Mouse (Mus musculus): ENCODE results near the gene Tcp11. TPM values are rescaled to one million over a fixed set of nuclear protein-coding genes. Genes with fewer than 3 reads are reported as not detected.

The Tcp11 gene
- polyA plus RNA-seq, 1 experiment from 2014 or later, result 2.1 TPM

- no peak overlapping the region for H3K4me3 ChIP-seq
- ATAC-seq (ENCODE audit: insufficient number of reproducible peaks, insufficient read depth, low FRiP score, low TSS enrichment, low read depth), result no peak
- no peak overlapping the region for H3K4me2 ChIP-seq
- no peak overlapping the region for H3K9ac ChIP-seq
- H3K4me1 ChIP-seq, result peaks cover 30% of the 10 kb centered on the region
- H3K9me3 ChIP-seq, result no peaks in the 10 kb centered on the region
- H3K36me3 ChIP-seq, result no peaks in the 10 kb centered on the region
- no peaks in the 10 kb centered on the region; the same call in 1 of the 2 replicates for H3K27me3 ChIP-seq
- no peak overlapping the region for H3K27ac ChIP-seq
- 68% methylated on average over 13 of the region's 13 CpGs for WGBS
Observed at GRCm38 (mm10) chr17:28082863-28083262, 2.4 kb upstream of the Tcp11 start.

- H3K36me3 ChIP-seq, result no peaks in the 10 kb centered on the region
- H3K4me2 ChIP-seq, result no peak overlapping the region
- peaks cover 24% of the 10 kb centered on the region for H3K4me1 ChIP-seq
- H3K4me3 ChIP-seq, result no peak overlapping the region
- no peak overlapping the region for H3K9ac ChIP-seq
- no peaks in the 10 kb centered on the region; the same call in 1 of the 2 replicates for H3K27me3 ChIP-seq
- no peak for ATAC-seq (ENCODE audit: insufficient number of reproducible peaks, insufficient read depth, low FRiP score, low TSS enrichment, low read depth)
- H3K27ac ChIP-seq, result no peak overlapping the region
- no peaks in the 10 kb centered on the region for H3K9me3 ChIP-seq
- 89% methylated on average over 7 of the region's 7 CpGs for WGBS
Observed at GRCm38 (mm10) chr17:28081856-28082255, 1.4 kb upstream of the Tcp11 start.

GRCm38 (mm10) chr17:28081385-28081784, 946 bp upstream of the Tcp11 start:
- Histone ChIP-seq H3K4me2 (no peak overlapping the region), H3K27me3 (no peaks in the 10 kb centered on the region; the same call in 1 of the 2 replicates), H3K9me3 (no peaks in the 10 kb centered on the region), H3K4me1 (peaks cover 24% of the 10 kb centered on the region), H3K36me3 (no peaks in the 10 kb centered on the region), H3K4me3 (no peak overlapping the region), H3K9ac (no peak overlapping the region), H3K27ac (no peak overlapping the region)
- 53% methylated on average over 9 of the region's 9 CpGs for WGBS
- no peak for ATAC-seq (ENCODE audit: insufficient number of reproducible peaks, insufficient read depth, low FRiP score, low TSS enrichment, low read depth)

GRCm38 (mm10) chr17:28080817-28081165, 352 bp upstream of the Tcp11 start:
- Histone ChIP-seq H3K27ac (0 out of 2 replicates have a peak overlapping the region, but pooled peaks have one; percentile 11), H3K4me3 (peak overlapping the region; percentile 66), H3K9ac (no peak overlapping the region), H3K4me1 (peaks cover 21% of the 10 kb centered on the region), H3K9me3 (no peaks in the 10 kb centered on the region), H3K4me2 (peak overlapping the region; percentile 99), H3K27me3 (no peaks in the 10 kb centered on the region; the same call in 1 of the 2 replicates), H3K36me3 (no peaks in the 10 kb centered on the region)
- WGBS, result 19% methylated on average over 9 of the region's 9 CpGs
- ATAC-seq (ENCODE audit: insufficient number of reproducible peaks, insufficient read depth, low FRiP score, low TSS enrichment, low read depth), result no peak; the same call in 1 of the 2 replicates

GRCm38 (mm10) chr17:28079618-28080017, 821 bp downstream of the Tcp11 start:
- Histone ChIP-seq H3K4me1 (peaks cover 19% of the 10 kb centered on the region), H3K9me3 (no peaks in the 10 kb centered on the region), H3K4me3 (peak overlapping the region; percentile 66), H3K36me3 (no peaks in the 10 kb centered on the region), H3K27me3 (no peaks in the 10 kb centered on the region; the same call in 1 of the 2 replicates), H3K9ac (peak overlapping the region; percentile 75), H3K4me2 (peak overlapping the region; percentile 99), H3K27ac (no peak overlapping the region)
- WGBS, result under 1% methylated on average over 25 of the region's 25 CpGs
- peak; percentile 26; the same call in 1 of the 2 replicates for ATAC-seq (ENCODE audit: insufficient number of reproducible peaks, insufficient read depth, low FRiP score, low TSS enrichment, low read depth)

- 81% methylated on average over 9 of the region's 9 CpGs for WGBS
- no peak overlapping the region for H3K4me2 ChIP-seq
- no peaks in the 10 kb centered on the region for H3K36me3 ChIP-seq
- peaks cover 10% of the 10 kb centered on the region; the same call in 1 of the 2 replicates for H3K4me1 ChIP-seq
- H3K27ac ChIP-seq, result no peak overlapping the region
- no peak for ATAC-seq (ENCODE audit: insufficient number of reproducible peaks, insufficient read depth, low FRiP score, low TSS enrichment, low read depth)
- H3K9ac ChIP-seq, result no peak overlapping the region
- no peaks in the 10 kb centered on the region for H3K9me3 ChIP-seq
- H3K4me3 ChIP-seq, result no peak overlapping the region
- H3K27me3 ChIP-seq, result no peaks in the 10 kb centered on the region; the same call in 1 of the 2 replicates
Observed at GRCm38 (mm10) chr17:28078028-28078427, 2.4 kb downstream of the Tcp11 start.

- Histone ChIP-seq H3K27me3 (no peaks in the 10 kb centered on the region; the same call in none of the 2 replicates), H3K4me3 (no peak overlapping the region), H3K36me3 (no peaks in the 10 kb centered on the region), H3K9ac (no peak overlapping the region), H3K27ac (no peak overlapping the region), H3K4me1 (peaks cover 1% of the 10 kb centered on the region; the same call in 1 of the 2 replicates), H3K4me2 (no peak overlapping the region), H3K9me3 (no peaks in the 10 kb centered on the region)
- ATAC-seq (ENCODE audit: insufficient number of reproducible peaks, insufficient read depth, low FRiP score, low TSS enrichment, low read depth), result no peak
- WGBS, result 62% methylated on average over 7 of the region's 7 CpGs
Observed at GRCm38 (mm10) chr17:28074486-28074885, 6.0 kb downstream of the Tcp11 start.

GRCm38 (mm10) chr17:28072730-28073129, 7.7 kb downstream of the Tcp11 start:
- Histone ChIP-seq H3K4me2 (no peak overlapping the region), H3K4me3 (no peak overlapping the region), H3K27me3 (no peaks in the 10 kb centered on the region; the same call in none of the 2 replicates), H3K36me3 (no peaks in the 10 kb centered on the region), H3K4me1 (peaks cover 6% of the 10 kb centered on the region; the same call in 1 of the 2 replicates), H3K9me3 (no peaks in the 10 kb centered on the region), H3K27ac (no peak overlapping the region), H3K9ac (no peak overlapping the region)
- no peak for ATAC-seq (ENCODE audit: insufficient number of reproducible peaks, insufficient read depth, low FRiP score, low TSS enrichment, low read depth)
- 85% methylated on average over 2 of the region's 2 CpGs for WGBS

- Histone ChIP-seq H3K4me2 (no peak overlapping the region), H3K27ac (no peak overlapping the region), H3K36me3 (no peaks in the 10 kb centered on the region), H3K4me1 (peaks cover 9% of the 10 kb centered on the region; the same call in 1 of the 2 replicates), H3K4me3 (no peak overlapping the region), H3K9ac (no peak overlapping the region), H3K9me3 (no peaks in the 10 kb centered on the region), H3K27me3 (no peaks in the 10 kb centered on the region; the same call in 1 of the 2 replicates)
- ATAC-seq (ENCODE audit: insufficient number of reproducible peaks, insufficient read depth, low FRiP score, low TSS enrichment, low read depth), result no peak
- 84% methylated on average over 13 of the region's 13 CpGs for WGBS
Observed at GRCm38 (mm10) chr17:28070256-28070655, 10.2 kb downstream of the Tcp11 start.

GRCm38 (mm10) chr17:28069446-28069845, 11.0 kb downstream of the Tcp11 start:
- Histone ChIP-seq H3K36me3 (no peaks in the 10 kb centered on the region), H3K4me1 (peaks cover 9% of the 10 kb centered on the region; the same call in 1 of the 2 replicates), H3K27me3 (no peaks in the 10 kb centered on the region; the same call in 1 of the 2 replicates), H3K4me3 (no peak overlapping the region), H3K4me2 (peak overlapping the region; percentile 3; the same call in 1 of the 2 replicates), H3K9me3 (no peaks in the 10 kb centered on the region), H3K27ac (no peak overlapping the region), H3K9ac (no peak overlapping the region; the same call in 1 of the 2 replicates)
- WGBS, result 25% methylated on average over 12 of the region's 12 CpGs
- ATAC-seq (ENCODE audit: insufficient number of reproducible peaks, insufficient read depth, low FRiP score, low TSS enrichment, low read depth), result no peak

- no peak overlapping the region for H3K9ac ChIP-seq
- no peak overlapping the region for H3K4me3 ChIP-seq
- H3K36me3 ChIP-seq, result no peaks in the 10 kb centered on the region
- WGBS, result 62% methylated on average over 4 of the region's 4 CpGs
- H3K27ac ChIP-seq, result no peak overlapping the region
- ATAC-seq (ENCODE audit: insufficient number of reproducible peaks, insufficient read depth, low FRiP score, low TSS enrichment, low read depth), result no peak
- H3K9me3 ChIP-seq, result no peaks in the 10 kb centered on the region
- H3K4me1 ChIP-seq, result peaks cover 23% of the 10 kb centered on the region
- H3K4me2 ChIP-seq, result no peak overlapping the region
- no peaks in the 10 kb centered on the region; the same call in 1 of the 2 replicates for H3K27me3 ChIP-seq
Observed at GRCm38 (mm10) chr17:28067303-28067702, 13.1 kb downstream of the Tcp11 start.

GRCm38 (mm10) chr17:28063163-28063562, 17.3 kb downstream of the Tcp11 start:
- peak overlapping the region; percentile 82 for H3K27ac ChIP-seq
- 23% methylated on average over 6 of the region's 6 CpGs for WGBS
- H3K4me2 ChIP-seq, result peak overlapping the region; percentile 18
- H3K36me3 ChIP-seq, result peaks cover 22% of the 10 kb centered on the region
- no peak overlapping the region for H3K4me3 ChIP-seq
- ATAC-seq (ENCODE audit: insufficient number of reproducible peaks, insufficient read depth, low FRiP score, low TSS enrichment, low read depth), result no peak
- H3K27me3 ChIP-seq, result no peaks in the 10 kb centered on the region
- H3K9ac ChIP-seq, result peak overlapping the region; percentile 46; the same call in 1 of the 2 replicates
- H3K4me1 ChIP-seq, result peaks cover 40% of the 10 kb centered on the region
- no peaks in the 10 kb centered on the region for H3K9me3 ChIP-seq

All from embryonic facial prominence, embryonic 13.5 days (tissue).